Mouse (Mus musculus) hindbrain, embryonic 16.5 days (tissue): ENCODE results near the gene Ndufb10. TPM values are rescaled to one million over a fixed set of nuclear protein-coding genes. Genes with fewer than 3 reads are reported as not detected.
"Not testable (repeated sequence)": the region's sequence is repeated elsewhere in the genome, so short reads cannot be mapped to it uniquely, and the experiment has no call there.

Experiments
- ATAC-seq: fragments of 200-750 bp; cut with Nextera tagmentation; 2 replicates; pipeline ENCODE4 v1.8.0; 2017; ENCODE audit warnings: moderate TSS enrichment, moderate library complexity
- H3K27ac ChIP-seq: fragments of 300-500 bp; sonication (generic); 2 replicates; pipeline ENCODE4 v1.5.1; 2014; ENCODE audit warnings: low read depth, mild to moderate bottlenecking, control low read depth, low read length, moderate library complexity
- H3K27me3 ChIP-seq: fragments of 300-500 bp; sonication (generic); replicated peaks from 2 replicates; pipeline ENCODE4 v1.6.1; 2014; ENCODE audit warnings: low read length; ENCODE audit not compliant: control insufficient read depth, insufficient read depth
- H3K36me3 ChIP-seq: fragments of 300-500 bp; sonication (generic); 2 replicates; pipeline ENCODE4 v1.6.1; 2014; ENCODE audit warnings: mild to moderate bottlenecking, low read length, moderate library complexity, mixed read lengths; ENCODE audit not compliant: control insufficient read depth, insufficient read depth
- H3K4me1 ChIP-seq: fragments of 300-500 bp; sonication (generic); 2 replicates; pipeline ENCODE4 v1.6.1; 2014; ENCODE audit warnings: low read depth, low read length; ENCODE audit not compliant: control insufficient read depth, insufficient read depth
- H3K4me2 ChIP-seq: fragments of 300-500 bp; sonication (generic); 2 replicates; pipeline ENCODE4 v1.6.1; 2014; ENCODE audit warnings: mild to moderate bottlenecking, low read length, control low read depth, moderate library complexity
- H3K4me3 ChIP-seq: fragments of 300-500 bp; sonication (generic); 2 replicates; pipeline ENCODE4 v1.5.1; 2014; ENCODE audit warnings: mild to moderate bottlenecking, low read length, control low read depth, moderate library complexity
- H3K9ac ChIP-seq: fragments of 300-500 bp; sonication (generic); 2 replicates; pipeline ENCODE4 v1.6.1; 2014; ENCODE audit warnings: low read depth, mild to moderate bottlenecking, control low read depth, low read length, moderate library complexity
- H3K9me3 ChIP-seq: fragments of 300-500 bp; sonication (generic); 2 replicates; pipeline ENCODE4 v1.6.1; 2014; ENCODE audit warnings: mild to moderate bottlenecking, low read length, moderate library complexity; ENCODE audit not compliant: control insufficient read depth
- WGBS: fragments of 180-500 bp; shearing (Covaris S2); extraction: QIAGEN DNeasy Blood & Tissue Kit; methylation state at CpG from one replicate; pipeline ENCODE4 v1.1.7; 2014; 5-methylcytosine and 5-hydroxymethylcytosine counted together
- polyA plus RNA-seq: library from polyadenylated mRNA; unstranded; fragments of >200 nt; fragmentation: Nextera tagmentation; extraction: Ambion mirVana; gene quantifications from 2 replicates; pipeline ENCODE4 v1.2.1, GENCODE M21; 2015

Ndufb10 gene
- polyA plus RNA-seq, 1 experiment from 2014 or later, result 307 TPM

DNA sequence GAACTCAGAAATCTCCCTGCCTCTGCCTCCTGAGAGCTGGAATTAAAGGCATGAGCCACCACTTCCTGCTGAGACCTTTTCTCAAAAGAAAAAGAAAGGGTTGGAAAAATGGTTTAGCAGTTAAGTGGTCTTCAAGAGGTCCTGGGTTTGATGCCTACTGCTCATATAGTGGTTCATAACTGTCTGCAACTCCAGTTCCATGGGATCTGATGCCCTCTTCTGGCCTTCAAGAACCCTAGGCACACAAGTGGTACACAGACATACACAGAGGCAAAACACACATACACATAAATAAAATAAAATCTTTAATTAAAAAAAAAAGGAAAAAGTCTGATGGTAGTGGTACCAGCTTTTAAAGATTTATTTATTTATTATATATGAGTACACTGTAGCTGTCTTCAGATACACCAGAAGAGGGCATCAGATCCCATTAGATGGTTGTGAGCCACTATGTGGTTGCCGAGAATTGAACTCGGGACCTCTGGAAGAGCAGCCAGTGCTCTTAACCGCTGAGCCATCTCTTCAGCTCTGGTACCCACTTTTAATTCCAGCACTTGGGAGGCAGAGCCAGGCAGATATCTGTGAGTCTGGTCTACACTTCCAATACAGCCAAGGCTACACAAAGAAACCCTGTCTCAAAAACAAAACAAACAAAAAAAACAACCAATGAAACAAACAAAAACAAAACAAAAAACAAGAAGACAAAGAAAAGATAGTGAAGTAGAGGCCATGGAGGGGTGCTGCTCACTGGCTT lies 1.5 kb upstream of the Ndufb10 start:
- H3K9ac ChIP-seq, result no peak overlapping the region
- no peak overlapping the region for H3K4me3 ChIP-seq
- peaks cover 23% of the 10 kb centered on the region for H3K4me1 ChIP-seq
- no peaks in the 10 kb centered on the region for H3K27me3 ChIP-seq
- 65% methylated on average over 3 of the region's 3 CpGs for WGBS
- ATAC-seq, result no peak
- H3K36me3 ChIP-seq, result peaks cover 9% of the 10 kb centered on the region
- H3K27ac ChIP-seq, result no peak overlapping the region
- no peak overlapping the region for H3K4me2 ChIP-seq
- H3K9me3 ChIP-seq, result no peaks in the 10 kb centered on the region

DNA sequence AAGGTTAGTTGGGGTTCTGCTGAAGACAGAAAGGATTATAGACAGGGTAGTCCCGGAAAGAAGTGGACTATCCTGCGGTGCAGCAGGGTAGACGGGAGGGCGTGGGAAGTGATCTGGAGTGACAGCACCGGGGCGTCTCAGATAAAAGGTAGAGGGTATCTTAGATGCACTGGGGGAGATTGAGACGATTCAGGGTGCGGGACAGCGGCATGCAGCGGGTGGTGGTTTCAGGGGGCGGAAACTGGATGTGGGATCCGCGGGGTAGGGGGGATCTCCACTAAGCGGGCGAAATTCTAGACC lies 447 bp downstream of the Ndufb10 start:
- Histone ChIP-seq H3K4me1 (peaks cover 28% of the 10 kb centered on the region), H3K27ac (peak overlapping the region; percentile 79), H3K4me2 (peak overlapping the region; percentile 88), H3K36me3 (peaks cover 9% of the 10 kb centered on the region), H3K9me3 (no peaks in the 10 kb centered on the region), H3K4me3 (peak overlapping the region; percentile 82), H3K9ac (peak overlapping the region; percentile 90), H3K27me3 (no peaks in the 10 kb centered on the region)
- under 1% methylated on average over 15 of the region's 15 CpGs for WGBS
- ATAC-seq, result no peak

DNA sequence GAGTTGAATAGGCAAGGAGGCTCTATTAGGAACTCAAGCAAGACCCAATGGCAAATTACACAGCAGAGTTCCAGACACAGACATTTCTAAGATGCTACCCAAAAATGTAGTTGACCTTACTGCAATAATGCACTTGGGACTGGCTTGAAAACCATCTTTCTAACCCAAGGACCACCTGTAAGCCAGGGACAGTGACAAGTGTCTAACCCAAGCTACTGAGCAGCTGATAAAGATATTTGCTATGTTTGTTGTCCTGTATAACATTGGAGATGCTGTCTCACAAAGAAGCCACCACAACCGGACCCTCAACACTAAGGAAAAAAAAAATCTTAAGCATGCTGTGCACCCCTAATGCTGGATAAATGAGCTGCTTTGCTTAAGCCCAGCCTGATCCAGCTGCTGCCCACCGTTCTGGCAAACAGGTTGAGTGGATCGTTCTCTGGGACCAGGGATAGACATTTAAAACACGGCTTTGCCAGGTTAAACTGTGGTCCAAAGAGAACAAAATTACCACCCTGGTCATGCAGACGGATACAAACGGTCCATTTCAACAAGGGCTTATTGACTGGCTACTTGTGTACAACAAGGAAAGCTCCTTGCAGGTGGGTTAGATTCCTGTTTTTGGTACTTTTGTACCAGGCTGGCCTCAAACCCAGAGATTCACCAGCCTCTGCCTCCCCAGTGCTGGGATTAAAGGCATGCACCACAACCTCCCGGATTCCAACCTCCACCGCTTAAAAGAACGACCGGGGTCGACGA lies 977 bp downstream of the Ndufb10 start:
- no peaks in the 10 kb centered on the region for H3K9me3 ChIP-seq
- no peaks in the 10 kb centered on the region for H3K27me3 ChIP-seq
- peak overlapping the region; percentile 82 for H3K4me3 ChIP-seq
- peaks cover 30% of the 10 kb centered on the region for H3K4me1 ChIP-seq
- peaks cover 9% of the 10 kb centered on the region for H3K36me3 ChIP-seq
- H3K27ac ChIP-seq, result peak overlapping the region; percentile 79
- H3K4me2 ChIP-seq, result peak overlapping the region; percentile 88
- WGBS, result 5% methylated on average over 12 of the region's 12 CpGs
- no peak for ATAC-seq
- peak overlapping the region; percentile 90 for H3K9ac ChIP-seq

DNA sequence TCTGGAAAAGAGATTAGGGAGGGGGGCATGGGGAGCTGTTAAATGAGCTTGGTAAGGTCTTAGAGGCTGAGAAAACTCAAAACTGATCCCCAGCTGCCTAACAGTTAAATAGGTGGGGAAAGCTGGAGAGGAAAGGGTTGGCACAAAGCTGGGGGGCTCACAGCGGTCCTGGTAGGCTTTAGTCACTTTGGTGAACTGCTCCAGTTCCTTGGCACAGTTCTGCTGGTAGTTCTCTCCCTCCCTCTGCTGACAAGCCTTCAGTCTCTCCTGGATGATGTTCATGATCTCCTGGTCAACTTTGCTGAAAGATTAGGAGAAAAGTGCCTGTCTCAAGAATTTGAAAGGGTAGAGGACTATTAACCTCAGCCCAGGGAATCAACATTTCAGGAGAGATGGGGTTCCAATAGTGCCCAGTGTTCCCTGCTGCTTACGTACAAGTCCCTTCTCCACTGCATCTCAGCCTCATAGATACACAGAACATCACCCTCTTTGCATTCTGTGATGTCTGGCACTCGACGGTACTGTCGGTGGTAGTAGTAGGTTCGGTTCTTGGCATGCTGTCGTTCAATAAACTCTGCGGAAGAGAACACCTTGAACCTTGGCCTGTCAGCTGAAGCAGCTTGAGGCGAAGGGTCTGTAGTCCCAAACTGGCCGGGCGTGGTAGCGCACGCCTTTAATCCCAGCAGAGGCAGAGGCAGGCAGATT lies 1.9 kb downstream of the Ndufb10 start:
- Histone ChIP-seq H3K27me3 (no peaks in the 10 kb centered on the region), H3K9ac (peak overlapping the region; percentile 16; the same call in 1 of the 2 replicates), H3K4me2 (no peak overlapping the region; the same call in 1 of the 2 replicates), H3K27ac (no peak overlapping the region), H3K4me3 (no peak overlapping the region), H3K4me1 (peaks cover 30% of the 10 kb centered on the region), H3K36me3 (peaks cover 11% of the 10 kb centered on the region), H3K9me3 (no peaks in the 10 kb centered on the region)
- ATAC-seq, result no peak
- 39% methylated on average over 13 of the region's 13 CpGs for WGBS

DNA sequence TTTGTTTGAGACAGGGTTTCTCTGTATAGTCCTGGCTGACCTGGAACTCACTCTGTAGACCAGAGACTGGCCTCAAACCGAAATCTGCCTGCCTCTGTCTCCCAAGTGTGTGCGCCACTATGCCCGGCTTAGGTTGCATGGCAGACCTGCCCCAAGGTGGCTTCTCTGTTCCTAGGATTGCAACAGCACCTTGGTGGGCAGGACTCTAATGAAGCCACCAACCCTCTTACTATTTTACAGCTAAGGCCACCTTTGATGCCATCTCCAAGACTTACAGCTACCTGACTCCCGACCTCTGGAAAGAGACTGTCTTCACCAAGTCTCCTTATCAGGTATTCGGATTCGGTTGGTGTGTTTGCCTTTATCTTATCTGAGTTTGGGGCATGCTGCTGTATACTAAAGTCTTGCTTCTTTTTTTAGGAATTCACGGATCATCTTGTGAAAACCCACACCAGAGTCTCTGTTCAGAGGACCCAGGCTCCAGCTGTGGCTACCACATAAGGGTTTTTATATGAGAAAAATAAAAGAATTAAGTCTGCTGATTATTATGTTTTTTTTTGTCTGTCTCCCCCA lies 2.8 kb downstream of the Ndufb10 start:
- peak overlapping the region; percentile 23 for H3K4me3 ChIP-seq
- H3K4me2 ChIP-seq, result peak overlapping the region; percentile 89
- WGBS, result 75% methylated on average over 7 of the region's 7 CpGs
- ATAC-seq, H3K27ac ChIP-seq, H3K9me3 ChIP-seq, H3K27me3 ChIP-seq: not testable (repeated sequence)
- H3K9ac ChIP-seq, result peak overlapping the region; percentile 15; the same call in 1 of the 2 replicates
- peaks cover 30% of the 10 kb centered on the region for H3K4me1 ChIP-seq
- peaks cover 11% of the 10 kb centered on the region for H3K36me3 ChIP-seq

DNA sequence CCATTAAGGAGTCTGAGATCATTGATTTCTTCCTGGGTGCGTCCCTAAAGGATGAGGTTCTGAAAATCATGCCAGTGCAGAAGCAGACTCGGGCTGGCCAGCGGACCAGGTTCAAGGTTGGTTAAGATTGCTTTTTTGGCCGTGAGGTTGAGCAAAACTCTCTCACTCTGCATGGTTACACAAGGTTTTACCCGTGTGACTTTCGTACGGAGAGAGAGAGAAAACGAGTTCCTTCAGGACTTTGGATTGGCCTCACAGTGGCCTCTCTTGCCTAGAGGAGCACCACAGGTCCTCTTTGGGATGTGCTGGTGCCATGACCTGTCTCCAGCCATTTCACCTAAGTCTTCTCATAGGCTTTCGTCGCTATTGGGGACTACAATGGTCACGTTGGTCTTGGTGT lies 3.7 kb downstream of the Ndufb10 start:
- not testable (repeated sequence) for H3K27me3 ChIP-seq, ATAC-seq, H3K27ac ChIP-seq, H3K9me3 ChIP-seq
- Histone ChIP-seq H3K9ac (peak overlapping the region; percentile 76), H3K4me2 (peak overlapping the region; percentile 89), H3K4me3 (peak overlapping the region; percentile 89), H3K4me1 (peaks cover 30% of the 10 kb centered on the region), H3K36me3 (peaks cover 16% of the 10 kb centered on the region)
- under 1% methylated on average over 9 of the region's 11 CpGs for WGBS

DNA sequence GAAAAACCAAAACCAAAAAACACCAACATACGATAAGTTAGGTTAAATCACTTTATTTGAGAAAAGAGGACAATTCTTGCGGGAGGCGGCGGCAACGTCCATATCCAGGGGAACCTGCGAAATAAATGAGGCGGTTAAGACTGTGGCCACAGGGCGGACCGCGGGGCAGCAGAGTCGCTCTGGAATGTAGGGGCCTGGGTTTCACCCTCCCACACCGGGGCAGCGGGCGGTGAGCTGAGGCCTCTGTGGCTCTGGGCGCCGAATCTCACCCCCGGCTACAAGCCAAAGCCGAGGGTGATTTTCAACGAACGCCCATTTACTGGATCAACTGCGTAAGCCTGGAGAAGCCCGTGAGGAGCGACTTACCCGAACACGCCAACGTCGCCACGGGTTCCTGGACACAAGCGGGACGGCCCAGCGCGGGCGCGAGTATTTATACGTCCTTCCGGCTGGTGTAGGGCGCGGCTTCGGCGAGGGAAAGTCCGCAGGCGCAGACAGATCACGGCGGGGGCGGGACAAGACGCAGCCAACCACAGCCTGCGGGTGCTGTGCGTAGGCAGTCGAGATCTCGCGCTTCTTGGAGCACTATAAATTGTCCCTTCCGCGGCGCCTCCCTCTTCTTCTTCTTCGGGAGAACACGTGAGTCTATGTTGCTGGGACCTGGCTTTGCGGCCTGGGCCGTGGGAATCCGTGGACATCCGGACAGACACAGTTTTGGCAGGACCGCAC lies 4.6 kb downstream of the Ndufb10 start:
- H3K4me3 ChIP-seq, result peak overlapping the region; percentile 89
- peak overlapping the region; percentile 87 for H3K27ac ChIP-seq
- under 1% methylated on average over 59 of the region's 61 CpGs for WGBS
- peak overlapping the region; percentile 90 for H3K9ac ChIP-seq
- H3K4me2 ChIP-seq, result peak overlapping the region; percentile 89
- no peaks in the 10 kb centered on the region for H3K9me3 ChIP-seq
- H3K36me3 ChIP-seq, result peaks cover 16% of the 10 kb centered on the region
- peaks cover 30% of the 10 kb centered on the region for H3K4me1 ChIP-seq
- no peaks in the 10 kb centered on the region for H3K27me3 ChIP-seq
- ATAC-seq, result peak; percentile 99

DNA sequence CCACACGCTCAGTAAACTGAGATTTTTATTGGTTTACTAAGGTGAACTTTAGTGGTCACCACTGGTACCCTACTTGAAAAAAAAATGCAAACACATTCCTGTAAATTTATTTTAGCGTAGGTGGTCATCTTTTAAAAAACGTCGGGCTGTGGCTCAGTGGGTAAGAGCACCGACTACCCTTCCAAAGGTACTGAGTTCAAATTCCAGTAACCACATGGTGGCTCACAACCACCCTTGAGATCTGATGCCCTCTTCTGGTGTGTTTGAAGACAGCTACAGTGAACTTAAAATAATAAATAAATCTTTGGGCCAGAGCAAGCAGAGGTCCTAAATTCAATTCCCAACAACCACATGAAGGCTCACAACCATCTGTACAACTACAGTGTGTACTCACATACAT lies 5.3 kb downstream of the Ndufb10 start:
- Histone ChIP-seq H3K36me3 (peaks cover 16% of the 10 kb centered on the region), H3K4me2 (peak overlapping the region; percentile 62), H3K9ac (peak overlapping the region; percentile 90), H3K4me3 (peak overlapping the region; percentile 89), H3K4me1 (peaks cover 30% of the 10 kb centered on the region)
- WGBS, result 70% methylated on average over 5 of the region's 5 CpGs
- not testable (repeated sequence) for H3K27ac ChIP-seq, ATAC-seq, H3K27me3 ChIP-seq, H3K9me3 ChIP-seq
